Mouse (Mus musculus) right cerebral cortex, adult 2 months (tissue): Measurements from ENCODE around the gene 4933405L10Rik.
A peak's percentile ranks its signal among the peaks of the same experiment; 100 is the strongest.

Source experiments
- DNase-seq, 2 experiments: peaks; one replicate each; pipeline ENCODE4 v3.0.0; 2021 to 2022; ENCODE audit warnings: low spot score in 2 of 2

Gene 4933405L10Rik

GRCm38 (mm10) chr8:105700966-105701824 is 6.3 kb upstream of the 4933405L10Rik start, which contains the start of the genes Acd and Pard6a:
TSS of gene Acd (minus strand) at chr8:105701102.
TSS of gene Pard6a (plus strand) at chr8:105701148.
- DNase-seq: peak; percentile 94 to 98

- no peak for DNase-seq
Measured at GRCm38 (mm10) chr8:105702001-105702401, 5.5 kb upstream of the 4933405L10Rik start.

GRCm38 (mm10) chr8:105702731-105703415 is 4.6 kb upstream of the 4933405L10Rik start:
- no peak for DNase-seq

GRCm38 (mm10) chr8:105704146-105704812 is 3.2 kb upstream of the 4933405L10Rik start:
- DNase-seq: no peak

GRCm38 (mm10) chr8:105704955-105705354 is 2.5 kb upstream of the 4933405L10Rik start:
- no peak for DNase-seq

GRCm38 (mm10) chr8:105706426-105706825 is 1.0 kb upstream of the 4933405L10Rik start:
- DNase-seq: no peak

GRCm38 (mm10) chr8:105708675-105709074 is 1.2 kb downstream of the 4933405L10Rik start:
- no peak for DNase-seq

GRCm38 (mm10) chr8:105709317-105709716 is 1.9 kb downstream of the 4933405L10Rik start:
- no peak for DNase-seq

- no peak for DNase-seq
Measured at GRCm38 (mm10) chr8:105712286-105712685, 4.8 kb downstream of the 4933405L10Rik start.

- DNase-seq: peak; percentile 85 to 87
Measured at GRCm38 (mm10) chr8:105714139-105714538, 6.7 kb downstream of the 4933405L10Rik start.

GRCm38 (mm10) chr8:105715042-105715441 is 7.6 kb downstream of the 4933405L10Rik start:
- DNase-seq: no peak

- DNase-seq: no peak
Measured at GRCm38 (mm10) chr8:105716302-105716945, 9.0 kb downstream of the 4933405L10Rik start.

GRCm38 (mm10) chr8:105719637-105720036 is 12.2 kb downstream of the 4933405L10Rik start:
- no peak for DNase-seq

GRCm38 (mm10) chr8:105722861-105723260 is 15.4 kb downstream of the 4933405L10Rik start:
- no peak for DNase-seq

- no peak for DNase-seq
Measured at GRCm38 (mm10) chr8:105725726-105726125, 18.3 kb downstream of the 4933405L10Rik start.

- no peak for DNase-seq
Measured at GRCm38 (mm10) chr8:105727397-105728124, 20.1 kb downstream of the 4933405L10Rik start.

GRCm38 (mm10) chr8:105732186-105732585 is 24.7 kb downstream of the 4933405L10Rik start:
- DNase-seq: no peak

- DNase-seq: no peak
Measured at GRCm38 (mm10) chr8:105739216-105739615, 31.8 kb downstream of the 4933405L10Rik start.

- no peak for DNase-seq
Measured at GRCm38 (mm10) chr8:105743301-105743700, 35.8 kb downstream of the 4933405L10Rik start.

- peak in 1 of 2 experiments; percentile 26 for DNase-seq
Measured at GRCm38 (mm10) chr8:105750606-105751005, 43.2 kb downstream of the 4933405L10Rik start.

GRCm38 (mm10) chr8:105753916-105754315 is 46.5 kb downstream of the 4933405L10Rik start:
- DNase-seq: no peak
